Mouse (Mus musculus) cerebellum, adult 9-10 months (tissue): Measurements from ENCODE around the gene Hist1h2ad.
"Not testable (repeated sequence)": the region's sequence is repeated elsewhere in the genome, so short reads cannot be mapped to it uniquely, and the experiment has no call there.

Experiments
- DNase-seq: peaks from one replicate; pipeline ENCODE4 v3.0.0; 2022

Hist1h2ad gene

DNA sequence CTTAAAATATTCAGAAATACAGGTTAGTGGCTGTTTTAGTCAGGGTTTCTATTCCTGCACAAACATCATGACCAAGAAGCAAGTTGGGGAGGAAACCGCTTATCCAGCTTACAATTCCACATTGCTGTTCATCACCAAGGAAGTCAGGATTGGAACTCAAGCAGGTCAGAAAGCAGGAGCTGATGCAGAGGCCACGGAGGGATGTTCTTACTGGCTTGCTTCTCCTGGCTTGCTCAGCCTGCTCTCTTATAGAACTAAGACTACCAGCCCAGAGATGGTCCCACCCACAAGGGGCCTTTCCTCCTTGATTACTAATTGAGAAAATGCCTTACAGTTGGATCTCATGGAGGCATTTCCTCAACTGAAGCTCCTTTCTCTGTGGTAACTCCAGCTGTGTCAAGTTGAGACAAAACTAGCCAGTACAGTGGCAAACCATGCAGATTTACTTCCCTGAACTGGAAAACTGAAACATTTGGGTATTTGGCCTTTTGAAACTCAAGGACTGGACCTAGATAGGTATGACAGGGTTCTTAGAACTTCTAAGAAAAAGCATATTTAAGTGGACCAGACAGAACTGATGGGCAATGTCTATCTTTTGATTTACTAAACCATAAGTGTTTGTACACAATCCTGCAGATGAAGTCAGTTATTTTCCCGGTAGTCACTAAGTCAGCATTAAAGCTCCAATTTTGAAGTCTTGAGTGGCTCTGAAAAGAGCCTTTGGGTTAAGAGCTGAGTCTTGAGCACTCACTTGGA, 31.8 kb upstream of the Hist1h2ad start:
- not testable (repeated sequence) for DNase-seq

DNA sequence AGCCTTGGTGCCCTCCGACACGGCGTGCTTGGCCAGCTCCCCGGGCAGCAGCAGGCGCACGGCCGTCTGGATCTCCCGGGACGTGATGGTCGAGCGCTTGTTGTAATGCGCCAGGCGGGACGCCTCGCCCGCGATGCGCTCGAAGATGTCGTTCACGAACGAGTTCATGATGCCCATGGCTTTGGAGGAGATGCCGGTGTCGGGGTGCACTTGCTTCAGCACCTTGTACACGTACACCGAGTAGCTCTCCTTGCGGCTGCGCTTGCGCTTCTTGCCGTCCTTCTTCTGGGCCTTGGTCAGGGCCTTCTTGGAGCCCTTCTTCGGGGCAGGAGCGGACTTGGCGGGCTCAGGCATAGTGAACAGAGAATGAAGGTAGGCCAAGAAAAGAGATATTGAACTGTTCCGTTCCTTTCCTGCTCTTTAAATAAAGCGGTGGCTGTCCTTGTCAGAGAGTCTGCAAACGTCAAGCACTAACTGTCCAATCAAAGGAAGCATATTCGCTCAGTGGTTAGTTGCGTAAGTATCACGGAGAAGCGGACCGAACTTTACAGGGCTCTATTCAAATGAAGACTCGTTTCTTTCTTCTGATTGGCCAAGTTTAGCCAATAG, 31.1 kb upstream of the Hist1h2ad start, which contains the start of gene Hist1h2bh:
Gene Hist1h2bh (minus strand): TSS at position 394 of the 609 bp plus-strand sequence.
- peak; percentile 77 for DNase-seq

DNA sequence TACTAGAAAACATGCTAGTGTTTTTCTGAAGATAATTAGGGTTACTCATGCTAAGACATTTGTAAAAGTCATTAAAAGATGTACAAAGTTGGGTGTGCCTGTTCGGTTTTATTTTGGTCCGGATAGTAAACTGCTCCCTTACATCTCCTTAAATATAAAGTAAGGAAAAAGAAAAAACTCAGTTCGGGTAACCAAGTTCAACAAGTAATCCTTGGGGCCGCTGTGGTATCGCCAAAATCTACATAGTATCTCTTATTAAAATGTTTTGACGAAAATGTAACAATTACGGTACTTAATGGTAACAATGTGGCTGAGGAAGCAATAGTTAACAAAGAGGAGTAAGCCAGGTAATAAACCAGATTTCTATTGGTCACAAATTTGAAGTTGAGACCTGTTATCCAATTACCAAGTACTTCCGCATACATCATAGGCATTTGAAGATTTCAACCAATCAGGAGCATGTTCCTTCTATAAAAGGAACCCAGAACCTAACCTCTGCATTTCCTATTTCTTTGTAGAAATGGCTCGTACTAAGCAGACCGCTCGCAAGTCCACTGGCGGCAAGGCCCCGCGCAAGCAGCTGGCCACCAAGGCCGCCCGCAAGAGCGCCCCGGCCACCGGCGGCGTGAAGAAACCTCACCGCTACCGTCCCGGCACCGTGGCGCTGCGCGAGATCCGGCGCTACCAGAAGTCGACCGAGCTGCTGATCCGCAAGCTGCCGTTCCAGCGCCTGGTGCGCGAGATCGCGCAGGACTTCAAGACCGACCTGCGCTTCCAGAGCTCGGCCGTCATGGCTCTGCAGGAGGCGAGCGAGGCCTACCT, 30.0 kb upstream of the Hist1h2ad start, which contains the start of gene Hist1h3f:
Gene Hist1h3f (plus strand): TSS at position 88 of the 822 bp plus-strand sequence.
- DNase-seq = peak; percentile 97

DNA sequence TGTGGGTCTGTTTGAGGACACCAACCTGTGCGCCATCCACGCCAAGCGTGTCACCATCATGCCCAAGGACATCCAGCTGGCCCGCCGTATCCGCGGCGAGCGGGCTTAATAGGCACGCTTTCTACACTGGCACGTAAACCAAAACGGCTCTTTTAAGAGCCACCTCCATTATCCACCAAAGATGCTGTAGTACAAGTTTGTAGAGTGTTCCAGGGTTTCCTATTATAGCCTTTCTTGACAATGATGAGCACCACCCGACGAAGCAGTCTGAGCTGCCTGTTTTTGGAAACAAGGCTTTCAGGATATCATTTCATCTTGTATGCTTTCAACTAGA, 29.4 kb upstream of the Hist1h2ad start:
- DNase-seq = not testable (repeated sequence)

DNA sequence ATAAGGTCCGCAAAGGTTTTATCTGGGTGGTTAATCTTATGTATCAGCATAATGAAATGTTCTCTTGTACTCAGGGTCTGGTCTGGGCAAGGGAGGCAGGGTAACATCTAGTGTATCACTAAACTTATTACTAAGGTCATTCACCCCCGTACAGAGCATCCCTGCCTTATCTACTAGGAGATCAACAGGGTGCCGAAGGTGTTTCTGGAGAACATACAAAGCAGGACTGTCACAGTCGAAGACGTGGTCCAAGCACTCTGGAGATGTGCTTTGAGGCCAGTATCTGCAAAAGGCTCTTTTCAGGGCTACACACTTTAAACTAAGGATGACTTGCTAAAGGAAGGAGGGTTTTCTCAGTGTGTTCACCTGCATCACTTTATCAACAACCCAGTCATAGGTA, 27.5 kb upstream of the Hist1h2ad start:
- no peak for DNase-seq

DNA sequence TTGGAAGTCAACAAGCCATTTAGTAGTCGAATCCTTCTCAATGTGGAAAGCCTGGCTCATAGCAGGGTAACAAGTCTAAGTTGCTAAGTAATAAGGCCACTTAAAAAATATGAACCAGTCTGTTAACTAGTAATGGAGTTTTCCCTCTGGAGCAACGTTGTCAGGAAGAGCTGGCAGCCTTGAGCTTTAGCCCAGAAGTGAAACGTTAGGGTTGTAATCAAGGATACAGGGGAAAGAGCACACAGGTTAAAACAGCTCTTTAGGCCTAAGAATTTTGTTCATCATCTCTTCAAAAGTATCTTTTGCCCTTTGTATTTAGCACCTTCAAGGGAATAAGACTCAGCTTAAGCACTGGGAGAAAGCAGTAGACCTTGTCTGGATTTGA, 23.4 kb upstream of the Hist1h2ad start:
- no peak for DNase-seq

DNA sequence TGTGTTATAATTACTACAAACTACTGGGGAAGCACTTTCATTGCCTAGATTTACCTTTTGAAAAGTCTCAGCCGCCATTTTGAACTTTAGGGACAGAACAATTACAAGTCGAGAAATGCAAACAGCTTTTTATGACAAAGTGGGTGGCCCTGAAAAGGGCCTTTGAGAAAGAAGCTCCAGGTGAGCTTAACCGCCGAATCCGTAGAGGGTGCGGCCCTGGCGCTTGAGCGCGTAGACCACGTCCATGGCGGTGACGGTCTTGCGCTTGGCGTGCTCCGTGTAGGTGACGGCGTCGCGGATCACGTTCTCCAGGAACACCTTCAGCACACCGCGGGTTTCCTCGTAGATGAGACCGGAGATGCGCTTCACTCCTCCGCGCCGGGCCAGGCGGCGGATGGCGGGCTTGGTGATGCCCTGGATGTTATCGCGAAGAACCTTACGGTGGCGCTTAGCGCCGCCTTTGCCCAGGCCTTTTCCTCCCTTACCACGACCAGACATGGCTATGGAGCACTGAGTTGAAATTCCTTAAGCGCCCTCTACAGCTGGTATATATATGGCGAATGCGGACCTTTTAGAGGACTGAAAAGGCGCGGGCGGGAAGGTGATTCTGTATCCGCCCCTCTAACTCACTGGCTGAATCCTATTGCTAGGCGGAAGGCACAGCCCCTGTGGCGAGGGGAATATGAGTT, 22.9 kb upstream of the Hist1h2ad start, which contains the start of gene Hist1h4f:
Gene Hist1h4f (minus strand): TSS at position 503 of the 689 bp plus-strand sequence.
- DNase-seq = peak; percentile 95

DNA sequence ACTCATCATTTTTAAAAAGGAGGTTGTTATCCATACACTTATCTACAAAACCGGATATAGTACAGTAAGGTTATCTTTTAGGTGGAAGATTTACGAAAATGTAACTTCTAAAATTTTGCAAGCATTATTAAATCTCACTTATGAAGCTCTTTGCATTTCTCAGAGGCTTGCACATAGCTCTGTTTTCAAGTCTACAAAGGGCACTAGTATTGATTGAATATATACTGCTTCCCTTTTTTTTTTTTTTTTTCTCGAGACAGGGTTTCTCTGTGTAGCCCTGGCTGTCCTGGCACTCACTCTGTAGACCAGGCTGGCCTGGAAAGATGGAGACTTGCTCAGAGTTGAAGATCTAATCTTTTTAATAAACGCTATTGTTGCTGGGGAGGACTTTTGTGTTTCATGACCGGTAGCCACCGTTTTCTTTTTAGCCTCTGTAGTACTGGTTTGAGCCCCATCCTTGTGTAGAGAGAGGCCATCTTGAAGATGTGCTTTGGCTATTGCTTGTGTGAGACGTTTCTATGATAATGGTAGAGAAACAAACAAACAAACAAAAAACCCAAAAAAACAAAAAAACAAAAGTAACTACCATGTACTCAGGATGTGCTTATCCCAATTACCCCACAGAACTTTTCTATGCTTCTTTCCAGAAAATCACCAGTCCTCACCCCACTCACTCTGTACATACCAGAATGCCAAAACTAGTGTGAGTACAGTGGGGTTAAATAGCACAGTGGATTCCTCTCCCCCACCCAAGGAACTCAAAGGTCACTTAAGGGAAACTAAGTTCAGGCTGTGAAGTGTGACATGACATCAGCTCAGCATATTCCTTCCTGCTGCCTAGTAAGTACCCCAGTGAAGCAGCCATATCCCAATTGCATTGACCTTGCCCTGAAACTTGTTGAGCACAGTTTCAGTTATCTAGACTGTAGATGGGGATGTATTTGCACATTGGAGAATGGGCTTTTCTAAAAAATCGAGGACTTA, 22.0 kb upstream of the Hist1h2ad start:
- peak; percentile 30 for DNase-seq

DNA sequence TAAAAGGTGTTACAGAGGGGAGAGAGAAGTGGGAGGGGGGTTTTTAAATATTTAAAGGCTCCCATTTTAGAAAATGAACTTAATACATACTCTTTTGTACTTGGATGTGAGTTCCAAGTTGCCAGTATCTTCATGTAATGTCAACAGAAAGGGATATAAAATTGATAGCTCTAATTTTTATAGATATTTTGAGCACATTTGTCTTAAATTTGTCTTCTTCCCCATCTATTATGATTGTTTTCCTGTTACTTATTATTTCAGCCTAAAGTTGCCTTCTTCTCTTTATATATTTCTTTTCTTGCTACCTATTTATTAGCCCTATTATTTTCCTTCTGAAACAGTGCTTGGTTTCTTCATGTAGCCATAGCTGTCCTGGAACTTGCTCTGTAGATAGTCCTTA, 21.2 kb upstream of the Hist1h2ad start, which contains the start of gene Hist1h1d:
Gene Hist1h1d (plus strand): TSS at position 301 of the 400 bp plus-strand sequence.
- no peak for DNase-seq

DNA sequence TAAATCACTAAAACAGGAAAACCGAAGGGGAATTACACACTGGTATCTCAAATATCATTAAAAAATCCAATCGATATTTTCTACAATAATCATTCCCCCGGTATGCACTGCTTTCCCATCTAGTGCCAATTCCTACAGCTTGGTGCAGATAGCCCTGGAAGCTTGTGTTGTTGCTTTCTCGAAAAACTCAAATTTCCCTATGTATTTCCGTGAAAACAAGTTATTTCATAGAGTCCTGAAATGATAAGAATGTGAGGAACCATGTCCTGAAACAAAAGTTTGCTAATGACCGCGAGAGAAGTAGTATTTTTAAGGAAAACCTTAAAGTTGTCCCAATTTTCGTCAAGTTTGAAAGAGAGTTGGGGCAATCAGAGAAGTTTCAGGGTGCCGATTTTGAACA, 19.8 kb upstream of the Hist1h2ad start:
- DNase-seq = no peak

DNA sequence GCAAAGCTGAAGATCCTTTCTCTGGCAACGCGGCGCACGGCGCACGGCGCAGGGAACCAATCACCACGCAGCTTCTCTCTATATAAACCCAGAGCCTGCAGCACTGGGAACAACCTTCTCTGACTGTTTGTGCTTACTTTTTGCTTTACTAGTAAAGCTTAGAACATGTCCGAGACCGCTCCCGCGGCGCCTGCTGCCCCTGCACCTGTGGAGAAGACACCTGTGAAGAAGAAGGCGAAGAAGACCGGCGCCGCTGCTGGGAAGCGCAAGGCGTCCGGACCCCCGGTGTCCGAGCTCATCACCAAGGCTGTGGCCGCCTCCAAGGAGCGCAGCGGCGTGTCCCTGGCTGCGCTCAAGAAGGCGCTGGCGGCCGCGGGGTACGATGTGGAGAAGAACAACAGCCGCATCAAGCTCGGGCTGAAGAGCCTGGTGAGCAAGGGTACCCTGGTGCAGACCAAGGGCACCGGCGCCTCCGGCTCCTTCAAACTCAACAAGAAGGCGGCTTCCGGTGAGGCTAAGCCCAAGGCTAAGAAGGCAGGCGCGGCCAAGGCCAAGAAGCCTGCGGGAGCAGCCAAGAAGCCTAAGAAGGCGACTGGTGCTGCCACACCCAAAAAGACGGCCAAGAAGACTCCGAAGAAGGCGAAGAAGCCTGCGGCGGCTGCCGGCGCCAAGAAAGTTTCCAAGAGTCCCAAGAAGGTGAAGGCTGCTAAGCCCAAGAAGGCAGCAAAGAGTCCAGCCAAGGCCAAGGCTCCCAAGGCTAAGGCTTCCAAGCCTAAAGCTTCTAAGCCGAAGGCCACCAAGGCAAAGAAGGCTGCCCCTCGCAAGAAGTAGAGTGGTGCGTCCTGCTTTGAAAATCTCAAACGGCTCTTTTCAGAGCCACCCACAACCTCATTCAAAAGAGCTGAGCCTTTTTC, 19.0 kb upstream of the Hist1h2ad start:
- DNase-seq = peak; percentile 81

DNA sequence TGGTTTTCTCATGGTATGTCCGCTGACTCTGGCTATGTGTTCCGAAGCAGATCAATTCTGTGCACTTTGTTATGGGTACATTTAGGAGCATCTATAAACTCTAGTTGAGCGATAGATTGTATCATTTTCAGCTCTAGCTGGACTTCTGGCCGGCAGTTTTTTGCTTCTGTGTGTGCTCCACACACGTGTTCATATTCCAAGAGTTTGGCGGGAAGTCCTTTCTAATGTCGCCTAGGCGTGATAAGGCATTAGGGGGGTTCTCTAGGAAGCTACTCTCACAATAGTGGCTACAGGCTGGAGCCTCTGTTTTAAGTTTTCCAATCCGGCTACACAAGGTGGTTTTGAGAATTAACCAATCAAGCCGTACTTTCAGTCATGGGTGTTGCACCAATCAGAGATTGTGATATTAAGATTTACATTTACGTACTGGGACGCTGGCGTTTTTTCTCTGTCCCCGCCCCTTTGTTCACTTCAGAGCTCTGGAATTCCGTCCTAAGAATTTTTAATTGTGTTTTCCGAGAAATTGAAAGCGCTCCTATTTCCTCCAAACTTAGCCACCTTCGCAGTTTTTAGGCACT, 18.3 kb upstream of the Hist1h2ad start:
- peak; percentile 94 for DNase-seq

DNA sequence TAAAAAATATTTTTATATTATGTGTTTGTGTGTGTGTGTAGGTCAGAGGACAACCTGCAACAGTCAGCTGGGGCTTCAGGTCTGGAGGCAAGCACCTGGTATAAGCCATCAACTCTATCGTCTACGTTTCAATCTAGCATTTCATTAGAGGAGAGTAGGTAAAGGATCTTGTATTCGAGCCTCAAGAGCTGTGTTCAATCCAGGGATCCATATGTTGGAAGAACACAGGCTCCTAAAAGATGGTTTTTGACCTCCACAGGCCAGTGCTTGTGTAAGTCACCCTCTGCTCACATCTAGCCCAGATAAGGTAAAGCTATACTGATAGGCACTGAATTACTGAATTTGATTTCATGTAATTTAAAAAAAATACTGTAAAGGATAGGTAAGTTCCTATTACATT, 17.3 kb upstream of the Hist1h2ad start:
- peak; percentile 29 for DNase-seq

DNA sequence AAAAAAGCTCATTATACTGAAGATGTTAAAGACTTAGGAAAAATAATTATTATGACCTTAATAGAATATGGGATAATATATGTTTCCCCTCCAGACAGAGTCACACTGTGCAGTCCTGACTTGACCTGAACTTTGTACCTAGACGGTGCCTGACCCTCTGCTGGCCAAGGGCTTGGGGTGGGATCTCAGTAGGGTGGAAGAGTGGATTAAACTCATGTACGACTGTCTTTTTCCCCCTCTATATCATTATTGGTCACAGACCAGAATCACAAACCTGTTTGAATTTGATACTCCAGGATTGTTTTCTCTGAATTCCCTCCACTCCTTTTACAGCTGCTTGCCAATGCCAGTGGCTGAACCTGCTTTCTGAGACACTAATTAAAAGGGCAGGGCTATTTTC, 13.5 kb upstream of the Hist1h2ad start:
- DNase-seq = not testable (repeated sequence)

DNA sequence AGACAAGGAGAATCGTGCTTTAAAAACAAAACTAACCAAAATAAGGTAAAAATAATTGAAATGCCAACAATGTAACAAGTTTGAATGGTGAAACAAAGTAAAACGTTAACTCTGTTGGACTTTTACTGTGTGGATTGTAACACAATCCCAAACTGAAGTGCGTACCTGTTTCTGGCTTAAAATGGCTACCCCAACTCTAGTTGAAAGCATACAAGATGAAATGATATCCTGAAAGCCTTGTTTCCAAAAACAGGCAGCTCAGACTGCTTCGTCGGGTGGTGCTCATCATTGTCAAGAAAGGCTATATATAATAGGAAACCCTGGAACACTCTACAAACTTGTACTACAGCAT, 12.7 kb upstream of the Hist1h2ad start:
- not testable (repeated sequence) for DNase-seq

DNA sequence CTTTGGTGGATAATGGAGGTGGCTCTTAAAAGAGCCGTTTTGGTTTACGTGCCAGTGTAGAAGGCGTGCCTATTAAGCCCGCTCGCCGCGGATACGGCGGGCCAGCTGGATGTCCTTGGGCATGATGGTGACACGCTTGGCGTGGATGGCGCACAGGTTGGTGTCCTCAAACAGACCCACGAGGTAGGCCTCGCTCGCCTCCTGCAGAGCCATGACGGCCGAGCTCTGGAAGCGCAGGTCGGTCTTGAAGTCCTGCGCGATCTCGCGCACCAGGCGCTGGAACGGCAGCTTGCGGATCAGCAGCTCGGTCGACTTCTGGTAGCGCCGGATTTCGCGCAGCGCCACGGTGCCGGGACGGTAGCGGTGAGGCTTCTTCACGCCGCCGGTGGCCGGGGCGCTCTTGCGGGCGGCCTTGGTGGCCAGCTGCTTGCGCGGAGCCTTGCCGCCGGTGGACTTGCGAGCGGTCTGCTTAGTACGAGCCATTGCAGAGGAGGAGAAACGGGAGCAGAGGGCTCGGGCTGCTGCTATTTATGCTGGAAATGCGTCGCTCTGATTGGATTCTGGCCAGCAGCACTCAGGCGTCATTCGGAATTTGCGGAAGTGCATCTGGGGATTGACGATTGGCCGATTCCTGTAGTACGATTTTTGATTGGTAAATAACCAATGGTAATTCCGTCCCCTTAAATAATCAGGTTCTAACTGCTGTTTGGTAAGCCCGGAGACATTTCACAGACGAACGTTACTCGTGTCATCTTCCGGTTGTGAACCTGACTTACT, 12.1 kb upstream of the Hist1h2ad start, which contains the start of gene Hist1h3e:
Gene Hist1h3e (minus strand): TSS at position 487 of the 777 bp plus-strand sequence.
- DNase-seq = peak; percentile 96

DNA sequence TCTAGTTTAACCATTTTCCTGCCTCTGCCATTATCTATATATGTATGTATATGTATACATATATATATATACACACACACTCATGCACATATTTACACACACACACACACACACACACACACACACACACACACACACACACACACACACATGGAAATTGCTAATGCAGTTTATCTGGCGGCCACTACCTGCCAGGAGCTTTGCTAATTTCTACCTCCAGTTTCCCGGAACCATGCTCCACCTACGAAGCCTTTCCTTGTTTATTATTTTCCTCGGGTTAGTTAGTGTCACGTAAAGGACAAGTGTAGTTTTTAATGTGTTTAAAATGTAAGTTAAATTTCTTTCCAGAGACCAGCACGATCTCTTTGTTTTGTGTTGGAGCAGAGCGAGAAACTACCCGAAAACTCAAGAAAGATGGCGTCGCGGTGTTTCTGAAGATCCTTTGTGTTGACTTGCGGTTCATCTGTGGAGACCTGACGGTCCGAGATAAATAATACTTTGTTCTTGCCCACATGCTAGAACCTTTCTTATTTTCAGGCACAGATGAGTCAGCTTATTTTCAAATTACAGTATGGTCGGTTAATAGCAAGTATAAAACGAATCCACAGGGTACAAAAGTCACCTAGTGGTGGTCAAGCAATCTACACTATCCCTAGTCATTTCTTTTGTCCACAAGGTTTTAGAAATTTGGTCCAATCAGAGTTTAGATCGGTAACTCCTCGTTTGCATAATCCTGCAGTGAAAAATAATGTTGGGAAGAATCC, 11.3 kb upstream of the Hist1h2ad start:
- peak; percentile 80 for DNase-seq

DNA sequence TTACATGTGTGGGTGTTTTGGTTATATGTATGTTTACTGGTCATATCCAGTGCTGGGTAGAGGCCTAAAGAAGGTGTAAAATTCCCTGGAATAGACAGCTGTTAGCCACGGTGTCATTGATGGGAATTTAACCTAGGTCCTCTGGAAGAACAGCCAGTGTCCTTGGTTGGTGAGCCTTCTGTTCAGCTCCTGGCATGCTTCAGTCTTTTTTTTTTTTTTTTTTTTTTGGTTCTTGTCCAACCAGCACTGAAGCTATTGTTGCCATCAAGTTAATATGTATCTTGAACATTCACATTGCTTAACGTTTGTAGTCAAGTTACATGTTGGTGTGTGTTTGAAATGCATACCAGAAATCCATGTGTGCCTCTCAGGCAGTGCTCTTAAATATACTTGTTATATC, 9.7 kb upstream of the Hist1h2ad start:
- DNase-seq = no peak
